Comparison of ENCODE assay signal across 8 mouse cellular contexts in genomic region chr2:27474621-27475484, GRCm38 (mm10). TPM values are rescaled to one million over a fixed set of nuclear protein-coding genes. Genes with fewer than 3 reads are reported as not detected.
A peak's percentile ranks its signal among the peaks of the same experiment; 100 is the strongest.
DNase-seq lines count a peak whose midpoint lies in the region; ATAC-seq and TF ChIP-seq lines count a peak whose summit lies in the region.

No protein-coding gene starts in this region.

- WGBS in hindbrain, embryonic 16.5 days, result under 1% methylated on average over 81 of the region's 84 CpGs
- under 1% methylated on average over 84 of the region's 84 CpGs for WGBS in liver, embryonic 12.5 days (ENCODE audit: insufficient replicate concordance)
- WGBS in neural tube, embryonic 13.5 days, result under 1% methylated on average over 84 of the region's 84 CpGs

- peak; percentile 28 for ATAC-seq in frontal cortex, adult (ENCODE audit: low TSS enrichment)
- ATAC-seq in hindbrain, embryonic 16.5 days, result peak; percentile 56
- ATAC-seq in liver, embryonic 12.5 days, result peak; percentile 4
- peak; percentile 54 for ATAC-seq in neural tube, embryonic 13.5 days (ENCODE audit: low read depth)

- peak overlapping the region; percentile 81 for H3K4me2 ChIP-seq in hindbrain, embryonic 16.5 days (ENCODE audit: low read length)
- H3K4me2 ChIP-seq in liver, embryonic 12.5 days, result peak overlapping the region; percentile 79
- H3K4me2 ChIP-seq in neural tube, embryonic 13.5 days, result peak overlapping the region; percentile 96

- H3K27ac ChIP-seq in bone marrow macrophage, adult 2 months (ENCODE audit: insufficient read depth, low read depth, low read length), result peak overlapping the region; percentile 35
- H3K27ac ChIP-seq in hindbrain, embryonic 16.5 days (ENCODE audit: low read depth, low read length), result peak overlapping the region; percentile 96
- peak overlapping the region; percentile 92 for H3K27ac ChIP-seq in liver, embryonic 12.5 days
- peak overlapping the region; percentile 96 for H3K27ac ChIP-seq in neural tube, embryonic 13.5 days (replicated peaks)

- TF ChIP-seq CTCF in bone marrow macrophage, adult 2 months (IDR thresholded peaks at IDR 0.05; ENCODE audit: low read depth, low read length), result no peak

- no peak for DNase-seq in frontal cortex, postnatal 36 days (ENCODE audit: low spot score in 2 of 2)
- peak; percentile 19 for DNase-seq in gastrocnemius, adult 18-20 months (ENCODE audit: low spot score)
- DNase-seq in thymus, postnatal 14 days, result peak; percentile 54

- H3K27me3 ChIP-seq in hindbrain, embryonic 16.5 days (replicated peaks; ENCODE audit: control insufficient read depth, insufficient read depth, low read length), result no peaks in the 10 kb centered on the region
- no peaks in the 10 kb centered on the region for H3K27me3 ChIP-seq in liver, embryonic 12.5 days (replicated peaks)
- no peaks in the 10 kb centered on the region for H3K27me3 ChIP-seq in neural tube, embryonic 13.5 days

- peaks cover 49% of the 10 kb centered on the region for H3K4me1 ChIP-seq in bone marrow macrophage, adult 2 months (ENCODE audit: control insufficient read depth, insufficient read depth, low read length)
- peaks cover 48% of the 10 kb centered on the region for H3K4me1 ChIP-seq in hindbrain, embryonic 16.5 days (ENCODE audit: control insufficient read depth, insufficient read depth, low read depth, low read length)
- H3K4me1 ChIP-seq in liver, embryonic 12.5 days, result peaks cover 59% of the 10 kb centered on the region
- peaks cover 55% of the 10 kb centered on the region for H3K4me1 ChIP-seq in neural tube, embryonic 13.5 days (replicated peaks)

- H3K4me3 ChIP-seq in bone marrow macrophage, adult 2 months (ENCODE audit: insufficient read depth, low read length), result peak overlapping the region; percentile 91
- peak overlapping the region; percentile 73 for H3K4me3 ChIP-seq in hindbrain, embryonic 16.5 days (ENCODE audit: low read length)
- peak overlapping the region; percentile 86 for H3K4me3 ChIP-seq in liver, embryonic 12.5 days
- peak overlapping the region; percentile 99 for H3K4me3 ChIP-seq in neural tube, embryonic 13.5 days

- no peaks in the 10 kb centered on the region for H3K9me3 ChIP-seq in hindbrain, embryonic 16.5 days (ENCODE audit: control insufficient read depth, low read length)
- H3K9me3 ChIP-seq in liver, embryonic 12.5 days (replicated peaks), result no peaks in the 10 kb centered on the region
- no peaks in the 10 kb centered on the region for H3K9me3 ChIP-seq in neural tube, embryonic 13.5 days

- no peak for TF ChIP-seq POLR2A in bone marrow macrophage, adult 2 months (IDR thresholded peaks at IDR 0.05; ENCODE audit: borderline replicate concordance, low read depth, low read length)

- H3K36me3 ChIP-seq in hindbrain, embryonic 16.5 days (ENCODE audit: control insufficient read depth, insufficient read depth, low read length), result no peaks in the 10 kb centered on the region
- peaks cover 25% of the 10 kb centered on the region for H3K36me3 ChIP-seq in liver, embryonic 12.5 days
- H3K36me3 ChIP-seq in neural tube, embryonic 13.5 days, result 0 out of 2 replicates have a peak, but pooled peaks cover 4% of the 10 kb centered on the region

- peak overlapping the region; percentile 83 for H3K9ac ChIP-seq in hindbrain, embryonic 16.5 days (ENCODE audit: low read depth, low read length)
- peak overlapping the region; percentile 92 for H3K9ac ChIP-seq in liver, embryonic 12.5 days
- peak overlapping the region; percentile 98 for H3K9ac ChIP-seq in neural tube, embryonic 13.5 days

RNA-seq across cellular contexts. Expression of gene Brd3, which starts 32.6 kb away (rescaled TPM):
- 27.4 and 29.1 TPM in 2 replicates for polyA plus RNA-seq in bone marrow macrophage, adult 2 months (2012; ENCODE audit: insufficient read depth, insufficient read length, missing spikeins)
- total RNA-seq in gastrocnemius, adult 18-20 months (2021), result 10 to 100 TPM; 21.8 to 23.0 TPM
- polyA plus RNA-seq in hindbrain, embryonic 16.5 days (2015; fragmentation: Nextera tagmentation; extraction: Ambion mirVana), result 102 and 129 TPM in 2 replicates
- polyA plus RNA-seq in liver, embryonic 12.5 days (2016; fragmentation: Nextera tagmentation; extraction: Ambion mirVana), result 38.5 and 39.0 TPM in 2 replicates
- 122 and 144 TPM in 2 replicates for polyA plus RNA-seq in neural tube, embryonic 13.5 days (2015; fragmentation: Nextera tagmentation; extraction: Ambion mirVana)

RNA-seq across cellular contexts. Expression of gene Brd3os, which starts 32.7 kb away (rescaled TPM):
- 1.2 and 3.1 TPM in 2 replicates for polyA plus RNA-seq in bone marrow macrophage, adult 2 months (2012; ENCODE audit: insufficient read depth, insufficient read length, missing spikeins)
- 1 to 10 TPM in 1 of 2 experiments, under 1 TPM in 1; 0.57 to 1.8 TPM for total RNA-seq in gastrocnemius, adult 18-20 months (2021)
- 45.6 and 46.2 TPM in 2 replicates for polyA plus RNA-seq in hindbrain, embryonic 16.5 days (2015; fragmentation: Nextera tagmentation; extraction: Ambion mirVana)
- 1.3 and 1.4 TPM in 2 replicates for polyA plus RNA-seq in liver, embryonic 12.5 days (2016; fragmentation: Nextera tagmentation; extraction: Ambion mirVana)
- 30.0 and 30.5 TPM in 2 replicates for polyA plus RNA-seq in neural tube, embryonic 13.5 days (2015; fragmentation: Nextera tagmentation; extraction: Ambion mirVana)

RNA-seq across cellular contexts. Expression of gene Wdr5, which starts 40.1 kb away (rescaled TPM):
- polyA plus RNA-seq in bone marrow macrophage, adult 2 months (2012; ENCODE audit: insufficient read depth, insufficient read length, missing spikeins), result 22.0 and 25.4 TPM in 2 replicates
- total RNA-seq in gastrocnemius, adult 18-20 months (2021), result 10 to 100 TPM; 16.8 to 18.1 TPM
- polyA plus RNA-seq in hindbrain, embryonic 16.5 days (2015; fragmentation: Nextera tagmentation; extraction: Ambion mirVana), result 43.8 and 47.4 TPM in 2 replicates
- 47.2 and 47.3 TPM in 2 replicates for polyA plus RNA-seq in liver, embryonic 12.5 days (2016; fragmentation: Nextera tagmentation; extraction: Ambion mirVana)
- polyA plus RNA-seq in neural tube, embryonic 13.5 days (2015; fragmentation: Nextera tagmentation; extraction: Ambion mirVana), result 36.6 and 39.7 TPM in 2 replicates

RNA-seq across cellular contexts. Expression of gene Vav2, which starts 48.0 kb away (rescaled TPM):
- 13.4 and 16.3 TPM in 2 replicates for polyA plus RNA-seq in bone marrow macrophage, adult 2 months (2012; ENCODE audit: insufficient read depth, insufficient read length, missing spikeins)
- total RNA-seq in gastrocnemius, adult 18-20 months (2021), result 1 to 10 TPM; 1.9 to 3.1 TPM
- 10.4 and 11.8 TPM in 2 replicates for polyA plus RNA-seq in hindbrain, embryonic 16.5 days (2015; fragmentation: Nextera tagmentation; extraction: Ambion mirVana)
- 5.0 and 5.8 TPM in 2 replicates for polyA plus RNA-seq in liver, embryonic 12.5 days (2016; fragmentation: Nextera tagmentation; extraction: Ambion mirVana)
- polyA plus RNA-seq in neural tube, embryonic 13.5 days (2015; fragmentation: Nextera tagmentation; extraction: Ambion mirVana), result 14.8 and 15.3 TPM in 2 replicates

Comparison
In these comparisons a context has a peak if more than half of its experiments do, and no peak if none do; other contexts are left out.
1. ATAC-seq: peak in every context shown above with its lines; median percentile 56 in hindbrain, embryonic 16.5 days; 54 in neural tube, embryonic 13.5 days; 28 in frontal cortex, adult; 4 in liver, embryonic 12.5 days.
2. DNase-seq: peak in gastrocnemius, adult 18-20 months (single experiment) and thymus, postnatal 14 days (single experiment); none in frontal cortex, postnatal 36 days (0 of 2).
3. H3K27ac ChIP-seq: peak in every context shown above with its lines; median percentile 96 in hindbrain, embryonic 16.5 days; 96 in neural tube, embryonic 13.5 days; 92 in liver, embryonic 12.5 days; 35 in bone marrow macrophage, adult 2 months.
4. Peak in every context shown above with its lines, with median percentiles within 50 percentile points of each other: H3K4me3 ChIP-seq, H3K4me2 ChIP-seq and H3K9ac ChIP-seq.